Mouse (Mus musculus) ES-E14 (cell line): Measurements from ENCODE around the gene Sbf2. TPM values are rescaled to one million over a fixed set of nuclear protein-coding genes. Genes with fewer than 3 reads are reported as not detected.

Experiments used
- DNase-seq: peaks from one replicate; pipeline ENCODE4 v3.0.0-alpha.2; 2013; ENCODE audit warnings: low read depth, low spot score
- H3K27ac ChIP-seq: 2 replicates; pipeline ENCODE4 v1.5.1; 2012; ENCODE audit warnings: low read depth, mild to moderate bottlenecking, low read length, moderate library complexity, mixed read lengths; ENCODE audit not compliant: poor library complexity, insufficient read depth, severe bottlenecking
- H3K36me3 ChIP-seq: 2 replicates; pipeline ENCODE4 v1.6.1; 2012; ENCODE audit warnings: mild to moderate bottlenecking, low read length, moderate library complexity, mixed read lengths; ENCODE audit not compliant: control insufficient read depth, poor library complexity, insufficient read depth, severe bottlenecking
- H3K4me1 ChIP-seq, 2 experiments: fragments of 150-350 bp in 1 of 2; sonication (generic) in 1 of 2; 2 replicates each; pipeline ENCODE4 v1.6.1; 2012; ENCODE audit warnings: low read length in 2 of 2, mild to moderate bottlenecking in 1 of 2, mixed read lengths in 1 of 2; ENCODE audit not compliant: control insufficient read depth in 2 of 2, insufficient read depth in 2 of 2, poor library complexity in 1 of 2
- H3K4me3 ChIP-seq, 2 experiments: fragments of 150-350 bp in 1 of 2; sonication (generic) in 1 of 2; 2 replicates each; pipeline ENCODE4 v1.5.1; 2012; ENCODE audit warnings: low read length in 2 of 2, low read depth in 1 of 2, mild to moderate bottlenecking in 1 of 2, mixed read lengths in 1 of 2; ENCODE audit not compliant: insufficient read depth in 1 of 2, poor library complexity in 1 of 2, severe bottlenecking in 1 of 2
- H3K9ac ChIP-seq: 2 replicates; pipeline ENCODE4 v1.6.1; 2012; ENCODE audit warnings: low read depth, mild to moderate bottlenecking, low read length, mixed read lengths; ENCODE audit not compliant: poor library complexity, insufficient read depth, severe bottlenecking
- H3K9me3 ChIP-seq: fragments of 150-350 bp; sonication (generic); 2 replicates; pipeline ENCODE4 v1.6.1; 2012; ENCODE audit warnings: low read depth, mild to moderate bottlenecking, low read length; ENCODE audit not compliant: control insufficient read depth, insufficient read depth
- CHD2 ChIP-seq: IDR thresholded peaks from 2 replicates; pipeline ENCODE4 v1.6.1; 2014; ENCODE audit warnings: mild to moderate bottlenecking, low read depth, low read length, inconsistent platforms
- HCFC1 ChIP-seq: IDR thresholded peaks from 2 replicates; pipeline ENCODE4 v1.6.1; 2012; ENCODE audit warnings: low read length, inconsistent platforms, borderline replicate concordance; ENCODE audit not compliant: insufficient read depth
- MAFK ChIP-seq: IDR thresholded peaks from 2 replicates; pipeline ENCODE4 v1.6.1; 2014; ENCODE audit warnings: mild to moderate bottlenecking, low read depth, low read length, inconsistent platforms; ENCODE audit not compliant: insufficient read depth
- ZC3H11A ChIP-seq: IDR thresholded peaks from 2 replicates; pipeline ENCODE4 v1.6.1; 2012; ENCODE audit warnings: low read depth, mild to moderate bottlenecking, inconsistent platforms, low read length, borderline replicate concordance
- ZNF384 ChIP-seq: IDR thresholded peaks from 2 replicates; pipeline ENCODE4 v1.6.1; 2012; ENCODE audit warnings: low read depth, low read length, inconsistent platforms
- in situ Hi-C, 2 experiments: fragments of 600-800 bp; cut with MboI; formaldehyde crosslinking; loops; one replicate each; pipeline ENCODE4 v1.15.1; 2025; ENCODE audit warnings: low sequenced_read_pairs in 2 of 2, inconsistent platforms in 1 of 2; ENCODE audit not compliant: unreplicated experiment in 2 of 2
- total RNA-seq: library from RNA; depleted of rRNA; stranded (reverse); fragments of 300-350 nt; gene quantifications from 2 replicates; pipeline ENCODE4 v1.2.3, GENCODE M21; 2012

The Sbf2 gene
- total RNA-seq, 1 experiment: 17.4 TPM

DNA sequence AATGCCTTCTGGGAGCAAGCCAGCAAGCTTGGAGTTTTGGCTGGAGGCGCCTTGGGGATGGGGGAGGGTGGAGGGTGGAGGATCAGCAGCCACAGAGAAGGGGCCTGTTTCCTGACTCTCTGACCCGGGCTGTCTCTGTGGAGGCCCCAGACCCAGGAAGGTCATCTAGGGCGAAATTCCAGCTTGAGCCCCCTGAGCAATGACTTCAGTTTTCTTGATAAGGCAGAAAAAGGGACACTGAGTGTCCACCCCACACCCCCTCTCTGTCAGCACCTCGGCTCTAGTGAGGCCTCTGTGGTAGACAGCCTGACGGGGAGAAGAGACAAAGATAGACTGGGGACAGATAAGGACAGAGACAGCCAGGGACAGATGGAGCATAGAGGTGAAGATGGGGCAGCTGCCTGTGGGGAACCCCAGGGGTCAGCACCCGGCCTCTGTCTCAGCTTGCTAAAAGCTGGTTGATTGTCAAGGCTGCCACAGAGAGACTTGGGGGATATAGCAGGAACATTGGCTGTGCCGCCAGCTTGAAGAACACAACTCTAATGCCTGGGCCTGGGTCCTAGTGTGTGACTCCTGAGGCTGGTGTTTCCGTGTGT lies 327.1 kb downstream of the Sbf2 start:
- TF ChIP-seq HCFC1: no peak
- TF ChIP-seq ZNF384: no peak
- TF ChIP-seq CHD2: no peak
- no peak for DNase-seq
- in situ Hi-C loops: loop anchor here (5.0 to 10.0 kb wide), 2 partner anchors 337 to 340 kb away; partner anchors contain the start of gene Adm (in 2 of the 2)
- peaks cover 6% of the 10 kb centered on the region; the same call in 1 of the 2 replicates for H3K36me3 ChIP-seq
- no peaks in the 10 kb centered on the region for H3K9me3 ChIP-seq
- H3K27ac ChIP-seq: no peak overlapping the region
- no peak overlapping the region for H3K9ac ChIP-seq
- H3K4me1 ChIP-seq: peaks cover 0 to 4% of the 10 kb centered on the region in 2 experiments; a peak in 1 of 4 replicates
- no peak overlapping the region for H3K4me3 ChIP-seq

DNA sequence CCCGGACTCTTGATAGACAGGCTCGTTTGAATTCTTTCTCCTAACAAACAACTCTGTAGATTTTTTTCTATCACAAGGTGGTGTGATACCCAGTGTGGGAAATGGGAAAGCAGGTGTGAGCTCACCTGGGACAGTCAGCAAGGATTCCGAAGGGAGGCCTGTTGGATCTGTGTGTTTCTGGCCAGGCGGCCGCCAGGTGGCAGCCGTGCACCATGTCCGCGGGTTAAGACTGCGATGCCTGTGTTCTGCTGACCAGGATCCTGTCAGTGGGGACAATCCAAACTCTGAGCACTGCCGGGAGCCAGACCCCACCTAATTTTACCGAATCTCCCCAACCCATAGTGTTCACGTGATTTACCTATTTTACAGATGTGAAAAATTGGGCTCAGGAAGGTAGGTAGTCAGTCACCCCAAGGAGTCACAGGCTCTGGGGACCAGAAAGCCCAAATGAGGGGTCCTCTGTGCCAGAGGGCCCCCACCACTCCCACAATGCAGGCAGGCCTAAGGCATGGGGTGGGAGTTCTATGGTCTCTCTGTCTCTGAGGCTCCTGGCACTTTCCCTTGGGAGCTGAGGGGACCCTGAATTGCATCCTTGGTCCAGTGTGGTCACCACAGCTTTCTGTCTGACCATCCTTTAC lies 327.8 kb downstream of the Sbf2 start:
- no peak overlapping the region for H3K4me3 ChIP-seq
- in situ Hi-C loops: loop anchor here (5.0 to 10.0 kb wide), 2 partner anchors 338 to 340 kb away; partner anchors contain the start of gene Adm (in 2 of the 2)
- peaks cover 6% of the 10 kb centered on the region; the same call in 1 of the 2 replicates for H3K36me3 ChIP-seq
- H3K27ac ChIP-seq: no peak overlapping the region
- H3K9ac ChIP-seq: no peak overlapping the region
- H3K4me1 ChIP-seq: peaks cover 0 to 4% of the 10 kb centered on the region in 2 experiments; a peak in 1 of 4 replicates
- H3K9me3 ChIP-seq: no peaks in the 10 kb centered on the region
- TF ChIP-seq MAFK (0 out of 2 replicates have a peak, but pooled peaks have one; percentile 38), ZC3H11A (peak; percentile 91), ZNF384 (no peak)
- peak; percentile 47 for DNase-seq

DNA sequence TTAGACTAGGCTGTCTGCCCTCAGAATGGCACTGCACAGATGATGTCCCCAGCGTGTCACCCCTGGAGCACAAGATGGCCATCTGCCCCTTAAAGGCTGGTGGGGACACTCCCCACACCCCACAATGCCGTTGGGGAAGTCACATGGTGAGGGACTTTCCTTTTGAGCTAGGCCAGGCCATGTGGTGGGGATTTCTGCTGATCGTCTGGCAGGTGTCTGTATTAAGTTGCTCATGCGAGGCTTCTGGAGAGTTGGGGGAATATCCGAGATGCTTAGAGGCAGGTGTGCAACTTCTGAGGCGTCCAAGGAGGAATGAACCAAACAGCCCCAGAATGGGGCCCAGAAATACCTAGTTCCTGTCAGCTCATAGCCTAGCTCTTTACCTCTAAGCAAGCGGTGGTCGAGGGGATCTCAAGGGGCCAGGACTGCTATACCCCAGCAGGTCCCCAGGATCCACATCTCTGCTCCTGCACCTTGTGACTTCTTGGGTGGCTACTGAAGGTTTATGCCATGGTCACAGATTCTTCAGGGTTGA lies 328.5 kb downstream of the Sbf2 start:
- DNase-seq: no peak
- H3K4me3 ChIP-seq: no peak overlapping the region
- H3K9me3 ChIP-seq: no peaks in the 10 kb centered on the region
- TF ChIP-seq ZNF384: no peak
- no peak for TF ChIP-seq MAFK
- TF ChIP-seq ZC3H11A: no peak
- TF ChIP-seq CHD2: no peak
- TF ChIP-seq HCFC1: no peak
- peaks cover 0 to 4% of the 10 kb centered on the region in 2 experiments; a peak in 1 of 4 replicates for H3K4me1 ChIP-seq
- H3K36me3 ChIP-seq: peaks cover 12% of the 10 kb centered on the region; the same call in 1 of the 2 replicates
- no peak overlapping the region for H3K27ac ChIP-seq
- no peak overlapping the region for H3K9ac ChIP-seq
- in situ Hi-C loops: loop anchor here (5.0 to 10.0 kb wide), 2 partner anchors 339 to 341 kb away; partner anchors contain the start of gene Adm (in 2 of the 2)

GRCm38 (mm10) chr7:110285849-110286151 lies 328.9 kb downstream of the Sbf2 start:
- in situ Hi-C loops: loop anchor here (5.0 to 10.0 kb wide), 2 partner anchors 339 to 342 kb away; partner anchors contain the start of gene Adm (in 2 of the 2)
- peaks cover 0 to 4% of the 10 kb centered on the region in 2 experiments; a peak in 1 of 4 replicates for H3K4me1 ChIP-seq
- H3K9me3 ChIP-seq: no peaks in the 10 kb centered on the region
- H3K4me3 ChIP-seq: no peak overlapping the region
- no peak for DNase-seq
- no peak overlapping the region for H3K27ac ChIP-seq
- H3K36me3 ChIP-seq: peaks cover 17% of the 10 kb centered on the region; the same call in 1 of the 2 replicates
- no peak for TF ChIP-seq MAFK
- no peak for TF ChIP-seq CHD2
- TF ChIP-seq ZNF384: no peak
- no peak for TF ChIP-seq ZC3H11A
- TF ChIP-seq HCFC1: no peak
- H3K9ac ChIP-seq: no peak overlapping the region
